Mouse (Mus musculus) spleen, adult 2 months (tissue): Measurements from ENCODE around the gene Best1. TPM values are rescaled to one million over a fixed set of nuclear protein-coding genes. Genes with fewer than 3 reads are reported as not detected.

ENCODE experiments used
- DNase-seq, 2 experiments: peaks; one replicate each; pipeline versions ENCODE4 v3.0.0 to v3.0.0-alpha.2; 2012 to 2021; ENCODE audit warnings: low spot score in 2 of 2, low read depth in 1 of 2
- H3K27ac ChIP-seq: fragments of 200-500 bp; 2 replicates; pipeline ENCODE4 v1.5.1; 2012; ENCODE audit warnings: low read length, inconsistent platforms; ENCODE audit not compliant: insufficient read depth
- H3K27me3 ChIP-seq: fragments of 200-500 bp; 2 replicates; pipeline ENCODE4 v1.6.1; 2012; ENCODE audit warnings: mild to moderate bottlenecking, moderate library complexity, low read length, inconsistent platforms; ENCODE audit not compliant: control insufficient read depth, insufficient read depth
- H3K36me3 ChIP-seq: fragments of 200-500 bp; 2 replicates; pipeline ENCODE4 v1.6.1; 2012; ENCODE audit warnings: mild to moderate bottlenecking, low read length, inconsistent platforms; ENCODE audit not compliant: control insufficient read depth, insufficient read depth
- H3K4me1 ChIP-seq: fragments of 200-500 bp; 2 replicates; pipeline ENCODE4 v1.6.1; 2011; ENCODE audit warnings: inconsistent platforms; ENCODE audit not compliant: control insufficient read depth, insufficient read depth, insufficient read length
- H3K4me3 ChIP-seq: fragments of 200-500 bp; 2 replicates; pipeline ENCODE4 v1.5.1; 2011; ENCODE audit warnings: mild to moderate bottlenecking, inconsistent platforms; ENCODE audit not compliant: insufficient read depth, insufficient read length; ENCODE audit errors: extremely low read depth
- CTCF ChIP-seq: fragments of 200-500 bp; IDR thresholded peaks from 2 replicates; pipeline ENCODE4 v1.5.1; 2011; ENCODE audit warnings: mild to moderate bottlenecking, inconsistent platforms; ENCODE audit not compliant: insufficient read depth, insufficient read length, insufficient replicate concordance; ENCODE audit errors: extremely low read depth
- POLR2A ChIP-seq: fragments of 200-500 bp; IDR thresholded peaks from 2 replicates; pipeline ENCODE4 v1.6.1; 2011; ENCODE audit warnings: low read depth, low read length, inconsistent platforms
- WGBS: fragments of 180-500 bp; shearing (Covaris S2); methylation state at CpG from one replicate; pipeline ENCODE4 v1.1.7; 2018; 5-methylcytosine and 5-hydroxymethylcytosine counted together
- polyA plus RNA-seq: library from polyadenylated mRNA; depleted of rRNA; stranded (reverse); fragments of >200 nt; gene quantifications from 2 replicates; pipeline ENCODE4 v1.2.3, GENCODE M21; 2012

The Best1 gene
- polyA plus RNA-seq, 1 experiment, result 0.20 TPM

- WGBS, result 76% methylated on average over 4 of the region's 4 CpGs
- Histone ChIP-seq H3K36me3 (no peaks in the 10 kb centered on the region), H3K27ac (0 out of 2 replicates have a peak overlapping the region, but pooled peaks have one; percentile 5), H3K4me1 (peaks cover 22% of the 10 kb centered on the region), H3K27me3 (peaks cover 9% of the 10 kb centered on the region; the same call in 1 of the 2 replicates), H3K4me3 (no peak overlapping the region)
- TF ChIP-seq CTCF, result no peak
- no peak for TF ChIP-seq POLR2A
- no peak for DNase-seq
Measured at GRCm38 (mm10) chr19:10042816-10043215, 41.4 kb upstream of the Best1 start.

GRCm38 (mm10) chr19:10042232-10042631, 40.8 kb upstream of the Best1 start:
- TF ChIP-seq POLR2A (no peak), CTCF (no peak)
- Histone ChIP-seq H3K36me3 (no peaks in the 10 kb centered on the region), H3K27me3 (peaks cover 9% of the 10 kb centered on the region; the same call in 1 of the 2 replicates), H3K27ac (0 out of 2 replicates have a peak overlapping the region, but pooled peaks have one; percentile 5), H3K4me1 (peaks cover 18% of the 10 kb centered on the region), H3K4me3 (peak overlapping the region; percentile 60; the same call in 1 of the 2 replicates)
- no peak for DNase-seq
- WGBS, result 35% methylated on average over 6 of the region's 6 CpGs

- Histone ChIP-seq H3K36me3 (no peaks in the 10 kb centered on the region), H3K4me1 (peaks cover 14% of the 10 kb centered on the region), H3K27me3 (peaks cover 9% of the 10 kb centered on the region; the same call in 1 of the 2 replicates), H3K27ac (peak within 1 kb of the TSS; percentile 22; the same call in 1 of the 2 replicates), H3K4me3 (peak within 1 kb of the TSS; percentile 60)
- peak in 1 of 2 experiments; percentile 40 for DNase-seq
- TF ChIP-seq CTCF (no peak), POLR2A (peak; percentile 18; the same call in 1 of the 2 replicates)
- 1% methylated on average over 61 of the region's 69 CpGs for WGBS
Measured at GRCm38 (mm10) chr19:10041388-10042148, 40.1 kb upstream of the Best1 start, which contains the start of gene Fads3. Gene Fads3, plus strand, starts transcription at chr19:10041569.

GRCm38 (mm10) chr19:10040866-10041387, 39.5 kb upstream of the Best1 start:
- Histone ChIP-seq H3K4me3 (no peak overlapping the region), H3K27ac (no peak overlapping the region; the same call in 1 of the 2 replicates), H3K36me3 (no peaks in the 10 kb centered on the region), H3K4me1 (peaks cover 9% of the 10 kb centered on the region), H3K27me3 (peaks cover 9% of the 10 kb centered on the region; the same call in 1 of the 2 replicates)
- DNase-seq, result no peak
- 30% methylated on average over 18 of the region's 20 CpGs for WGBS
- TF ChIP-seq CTCF (no peak), POLR2A (no peak)

GRCm38 (mm10) chr19:10039615-10040014, 38.2 kb upstream of the Best1 start:
- peaks cover 9% of the 10 kb centered on the region for H3K4me1 ChIP-seq
- H3K27ac ChIP-seq, result no peak overlapping the region
- WGBS, result 74% methylated on average over 2 of the region's 2 CpGs
- H3K4me3 ChIP-seq, result no peak overlapping the region
- TF ChIP-seq POLR2A, result no peak
- TF ChIP-seq CTCF, result no peak; the same call in 1 of the 2 replicates
- DNase-seq, result no peak
- peaks cover 9% of the 10 kb centered on the region; the same call in 1 of the 2 replicates for H3K27me3 ChIP-seq
- no peaks in the 10 kb centered on the region for H3K36me3 ChIP-seq

- WGBS, result 73% methylated on average over 3 of the region's 3 CpGs
- H3K27me3 ChIP-seq, result peaks cover 9% of the 10 kb centered on the region; the same call in 1 of the 2 replicates
- TF ChIP-seq CTCF, result no peak
- no peak for TF ChIP-seq POLR2A
- H3K36me3 ChIP-seq, result no peaks in the 10 kb centered on the region
- DNase-seq, result no peak
- no peak overlapping the region for H3K27ac ChIP-seq
- H3K4me1 ChIP-seq, result peaks cover 9% of the 10 kb centered on the region
- H3K4me3 ChIP-seq, result no peak overlapping the region
Measured at GRCm38 (mm10) chr19:10038910-10039309, 37.5 kb upstream of the Best1 start.

GRCm38 (mm10) chr19:10038364-10038763, 36.9 kb upstream of the Best1 start:
- 95% methylated on average over 3 of the region's 3 CpGs for WGBS
- TF ChIP-seq POLR2A (no peak), CTCF (no peak)
- Histone ChIP-seq H3K4me3 (no peak overlapping the region), H3K27ac (no peak overlapping the region), H3K36me3 (no peaks in the 10 kb centered on the region), H3K4me1 (peaks cover 9% of the 10 kb centered on the region), H3K27me3 (peaks cover 9% of the 10 kb centered on the region; the same call in 1 of the 2 replicates)
- DNase-seq, result no peak
